Mouse (Mus musculus) olfactory bulb, adult 2 months (tissue): ENCODE measurements around the gene Lmna.

Source experiments
- CTCF ChIP-seq: fragments of 200-500 bp; IDR thresholded peaks from 2 replicates; pipeline ENCODE4 v1.5.1; 2012; ENCODE audit warnings: low read depth, mild to moderate bottlenecking, low read length, moderate library complexity; ENCODE audit not compliant: insufficient read depth
- POLR2A ChIP-seq: fragments of 200-500 bp; IDR thresholded peaks from 2 replicates; pipeline ENCODE4 v1.6.1; 2012; ENCODE audit warnings: mild to moderate bottlenecking, low read depth, low read length, moderate library complexity; ENCODE audit not compliant: insufficient read depth

GRCm38 (mm10) chr3:88450379-88451131, 59.2 kb downstream of the Lmna start:
- no peak for TF ChIP-seq CTCF
- TF ChIP-seq POLR2A: no peak
